Mouse (Mus musculus) gastrocnemius, adult 2 months (tissue): ENCODE data around the gene Tmem102. TPM values are rescaled to one million over a fixed set of nuclear protein-coding genes. Genes with fewer than 3 reads are reported as not detected.

Source experiments
- DNase-seq: peaks from one replicate; pipeline ENCODE4 v3.0.0; 2022
- H3K27ac ChIP-seq: fragments of 200-600 bp; 2 replicates; pipeline ENCODE4 v1.8.1; 2022; ENCODE audit warnings: mild to moderate bottlenecking
- H3K4me3 ChIP-seq: fragments of 200-600 bp; 2 replicates; pipeline ENCODE4 v1.8.1; 2022; ENCODE audit warnings: mild to moderate bottlenecking, moderate library complexity
- CTCF ChIP-seq: fragments of 200-600 bp; IDR thresholded peaks from 2 replicates; pipeline ENCODE4 v1.8.1; 2022; ENCODE audit warnings: antibody characterized with exemption, mild to moderate bottlenecking, moderate library complexity
- intact Hi-C: fragments of 180-260 bp; cut with DNase I; formaldehyde crosslinking; loops from one replicate; pipeline ENCODE4 v1.15.1; 2025
- total RNA-seq, 2 experiments: library from RNA; stranded (reverse); gene quantifications; 2 replicates each; pipeline ENCODE4 v1.2.3; 2021

Gene Tmem102
- total RNA-seq, 2 experiments from 2014 or later = 0.20 to 0.41 TPM

GRCm38 (mm10) chr11:69837604-69837951 is 32.2 kb upstream of the Tmem102 start, which contains the start of gene Nlgn2:
TSS of gene Nlgn2 (minus strand) at chr11:69837784.
- Histone ChIP-seq H3K27ac (peak within 1 kb of the TSS; percentile 98), H3K4me3 (peak within 1 kb of the TSS; percentile 94)
- no peak for DNase-seq
- TF ChIP-seq CTCF = peak; percentile 26
- intact Hi-C loops = loop anchor here (2.0 kb wide), 1 partner anchor 33 kb away; the partner anchor contains the start of gene Tmem102

DNA sequence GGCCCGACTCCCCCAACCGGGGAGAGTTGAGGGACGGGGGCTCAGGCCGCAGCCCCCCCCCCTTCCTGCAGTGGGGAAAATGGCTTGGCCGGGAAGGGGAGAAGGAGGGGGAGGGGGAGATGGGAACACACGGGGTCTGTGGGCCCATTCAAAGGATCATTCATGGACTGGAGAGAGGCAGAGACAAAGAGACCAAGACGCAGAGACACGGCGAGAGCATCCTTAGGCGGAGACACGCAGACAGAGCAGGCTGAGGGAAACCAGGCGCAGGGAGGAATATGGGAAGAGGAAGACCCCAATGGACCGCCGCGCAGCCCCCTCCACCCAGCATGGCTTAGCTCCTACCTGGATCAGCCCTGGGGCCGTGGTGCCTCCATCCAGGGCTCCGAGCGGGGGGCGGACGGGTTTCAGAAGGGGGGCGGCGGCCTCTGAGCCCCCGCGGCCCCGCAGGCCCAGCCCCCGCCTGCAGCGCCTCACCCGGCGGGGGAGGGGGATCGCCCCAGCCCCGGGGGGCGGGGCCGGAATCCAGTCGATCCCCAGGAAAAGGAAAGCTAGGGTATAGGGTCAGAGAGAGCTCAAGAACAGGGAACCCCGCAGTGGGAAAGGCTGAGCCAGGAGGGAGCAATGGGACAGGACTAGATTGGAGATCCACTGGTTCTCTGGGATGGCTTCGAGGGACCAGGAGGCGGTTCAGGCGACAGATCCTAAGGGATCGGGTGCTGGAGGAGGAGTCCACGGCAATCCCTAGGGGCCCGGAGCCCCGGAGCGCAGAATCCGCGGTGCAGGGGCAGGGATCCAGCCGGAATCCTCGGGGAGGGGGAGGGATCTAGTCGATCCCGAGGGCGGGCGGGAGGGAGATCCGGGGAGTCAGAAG is 31.5 kb upstream of the Tmem102 start:
- TF ChIP-seq CTCF = no peak
- intact Hi-C loops = loop anchor here (2.0 kb wide), 1 partner anchor 32 kb away; the partner anchor contains the start of gene Tmem102
- peak; percentile 66 for DNase-seq

GRCm38 (mm10) chr11:69835966-69836335 is 30.5 kb upstream of the Tmem102 start:
- no peak for TF ChIP-seq CTCF
- Histone ChIP-seq H3K27ac (no peak overlapping the region), H3K4me3 (no peak overlapping the region)
- intact Hi-C loops = loop anchor here (2.0 kb wide), 1 partner anchor 31 kb away; the partner anchor contains the start of gene Tmem102
- no peak for DNase-seq

More for the DNA sequence above, 31.5 kb upstream of the Tmem102 start:
- Histone ChIP-seq H3K27ac (peak overlapping the region; percentile 98), H3K4me3 (peak overlapping the region; percentile 94)

DNA sequence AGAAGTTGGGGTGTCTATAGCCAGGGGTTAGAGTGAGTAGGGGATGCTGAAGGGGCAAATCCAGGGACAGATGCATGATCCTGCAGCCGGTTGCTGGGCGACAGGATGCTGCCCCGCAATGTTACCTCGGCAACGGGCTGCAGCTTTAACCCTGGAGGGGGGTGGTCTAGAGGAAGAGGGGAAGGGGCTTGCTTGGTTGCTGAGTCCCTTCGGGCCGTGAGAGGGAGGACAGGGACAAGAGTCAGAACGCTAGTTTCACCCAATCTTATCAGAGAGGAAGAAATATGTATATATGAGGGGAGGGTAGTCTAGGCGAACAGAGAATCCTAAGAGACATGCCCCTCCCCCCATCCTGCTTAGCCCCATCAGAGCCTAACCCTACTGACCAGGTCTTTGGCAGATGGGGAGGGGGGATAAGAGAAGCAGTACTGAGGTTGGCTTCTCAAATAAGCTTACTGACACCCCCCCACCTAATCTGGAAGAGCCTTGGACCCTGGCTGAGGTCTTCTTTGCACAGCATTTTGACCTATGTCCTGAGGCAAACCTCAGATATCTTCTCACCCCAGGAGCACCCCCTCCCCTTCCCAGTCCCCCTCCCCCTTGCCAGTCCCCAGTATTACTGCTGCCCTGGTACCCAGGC is 30.0 kb upstream of the Tmem102 start:
- intact Hi-C loops = no loop called here

GRCm38 (mm10) chr11:69834001-69834549 is 28.7 kb upstream of the Tmem102 start:
- peak overlapping the region; percentile 60 for H3K4me3 ChIP-seq
- H3K27ac ChIP-seq = no peak overlapping the region
- intact Hi-C loops = no loop called here
- no peak for TF ChIP-seq CTCF
- DNase-seq = peak; percentile 49

More for the DNA sequence above, 30.0 kb upstream of the Tmem102 start:
- H3K4me3 ChIP-seq = no peak overlapping the region
- H3K27ac ChIP-seq = no peak overlapping the region
- no peak for TF ChIP-seq CTCF
- no peak for DNase-seq

DNA sequence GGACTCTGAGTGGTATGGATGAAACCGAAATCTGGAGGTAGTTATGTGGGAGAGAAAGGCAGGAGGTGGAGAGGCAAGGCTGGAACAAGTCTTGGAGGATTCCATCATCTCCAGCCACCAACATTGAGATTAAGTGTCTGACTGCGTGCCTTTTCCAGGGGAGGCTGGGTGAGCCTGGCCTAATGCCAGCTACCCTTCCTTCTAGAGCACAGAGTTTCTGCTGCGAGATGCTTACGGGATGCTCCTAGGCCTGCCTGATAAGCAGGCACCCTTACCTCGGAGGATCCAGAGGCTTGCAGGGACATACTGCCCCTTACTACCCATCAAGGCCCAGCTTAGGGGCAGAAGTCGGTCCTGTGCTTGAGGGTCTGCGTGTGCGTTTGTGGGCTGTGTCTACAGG is 28.1 kb upstream of the Tmem102 start:
- peak overlapping the region; percentile 60 for H3K4me3 ChIP-seq
- no peak overlapping the region for H3K27ac ChIP-seq
- no peak for TF ChIP-seq CTCF
- no peak for DNase-seq
- intact Hi-C loops = no loop called here

DNA sequence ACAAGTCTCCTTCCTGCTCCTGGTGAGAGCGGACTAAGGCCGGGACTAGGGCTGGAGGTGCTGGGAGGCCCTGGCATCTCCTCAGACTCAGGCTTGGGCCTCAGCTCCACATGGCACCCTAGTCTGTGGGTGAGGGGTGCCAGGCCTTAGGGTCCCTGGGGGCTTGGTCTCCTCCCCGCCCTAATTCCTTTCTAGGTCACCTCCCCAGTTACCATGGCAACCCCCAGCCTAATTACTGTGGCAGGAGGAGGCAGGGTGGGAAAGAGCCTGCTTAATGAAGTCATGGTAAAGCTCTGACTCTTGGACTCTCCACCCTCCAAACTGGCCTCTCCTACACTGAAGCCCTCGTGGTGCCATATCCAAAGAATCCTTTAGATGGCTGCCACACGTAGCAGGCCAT is 23.4 kb upstream of the Tmem102 start:
- intact Hi-C loops = no loop called here
- no peak overlapping the region for H3K27ac ChIP-seq
- no peak for DNase-seq
- TF ChIP-seq CTCF = no peak
- H3K4me3 ChIP-seq = no peak overlapping the region

DNA sequence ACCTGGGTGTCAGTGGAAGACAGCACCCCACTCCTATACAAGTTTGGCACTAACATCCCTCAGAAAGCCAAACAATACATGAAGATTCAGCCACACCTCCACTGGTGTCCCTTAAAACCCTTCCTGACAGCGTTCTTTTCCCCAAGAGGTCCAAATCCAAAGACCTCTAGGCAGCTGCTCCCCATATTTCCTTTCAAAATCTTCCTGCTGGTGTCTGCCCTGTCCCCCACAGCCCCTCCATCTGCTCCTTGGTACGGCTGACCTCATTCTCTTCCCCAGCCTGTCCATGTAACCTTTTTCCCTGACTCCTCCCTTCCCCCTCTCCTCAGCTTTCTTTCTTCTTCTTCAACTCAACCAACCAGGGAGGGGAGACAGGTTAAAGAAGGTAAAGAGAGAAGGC is 18.0 kb upstream of the Tmem102 start:
- intact Hi-C loops = no loop called here
- DNase-seq = no peak
- no peak for TF ChIP-seq CTCF
- Histone ChIP-seq H3K4me3 (no peak overlapping the region), H3K27ac (no peak overlapping the region)

- DNase-seq = no peak
- no peak for TF ChIP-seq CTCF
- no peak within 1 kb of the TSS for H3K27ac ChIP-seq
- H3K4me3 ChIP-seq = no peak within 1 kb of the TSS
- intact Hi-C loops = no loop called here
Measured at GRCm38 (mm10) chr11:69822080-69822479, 16.7 kb upstream of the Tmem102 start, which contains the start of gene Spem1. TSS of gene Spem1 (minus strand) at chr11:69822180.

GRCm38 (mm10) chr11:69818871-69819270 is 13.4 kb upstream of the Tmem102 start:
- no peak for TF ChIP-seq CTCF

GRCm38 (mm10) chr11:69818365-69818764 is 12.9 kb upstream of the Tmem102 start, which contains the start of gene Spem2:
TSS of gene Spem2 (minus strand) at chr11:69818465.
- Histone ChIP-seq H3K27ac (no peak within 1 kb of the TSS), H3K4me3 (no peak within 1 kb of the TSS)
- no peak for TF ChIP-seq CTCF
- DNase-seq = no peak
- intact Hi-C loops = no loop called here

More at GRCm38 (mm10) chr11:69818871-69819270, 13.4 kb upstream of the Tmem102 start:
- Histone ChIP-seq H3K4me3 (no peak overlapping the region), H3K27ac (no peak overlapping the region)
- DNase-seq = no peak
- intact Hi-C loops = no loop called here

GRCm38 (mm10) chr11:69816520-69816919 is 11.1 kb upstream of the Tmem102 start:
- TF ChIP-seq CTCF = no peak
- intact Hi-C loops = no loop called here
- Histone ChIP-seq H3K27ac (no peak overlapping the region), H3K4me3 (no peak overlapping the region)
- no peak for DNase-seq

DNA sequence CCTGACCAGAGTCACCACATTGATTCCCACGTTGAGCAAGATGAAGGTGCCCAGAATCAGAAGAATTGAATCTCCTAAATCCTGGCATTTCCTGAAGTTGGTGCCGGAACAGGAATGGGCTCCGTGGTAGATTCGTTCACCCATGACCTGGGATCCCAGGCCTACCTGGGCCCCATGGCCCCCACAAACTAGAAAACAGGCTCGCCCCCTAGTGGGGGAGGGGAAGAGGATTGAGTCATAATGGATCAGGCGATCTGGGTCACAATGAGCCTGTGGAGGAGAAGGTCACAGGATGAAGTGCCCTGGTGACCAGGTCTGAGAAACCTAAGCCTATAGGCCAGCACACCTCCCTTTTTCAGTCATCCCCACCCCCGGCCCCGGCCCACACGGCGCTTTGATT is 9.7 kb upstream of the Tmem102 start, which contains the start of gene Gm39566:
Gene Gm39566 (minus strand): TSS at position 144 of the 400 bp plus-strand sequence.
- DNase-seq = no peak
- Histone ChIP-seq H3K4me3 (no peak within 1 kb of the TSS), H3K27ac (no peak within 1 kb of the TSS)
- 0 out of 2 replicates have a peak, but pooled peaks have one; percentile 2 for TF ChIP-seq CTCF
- intact Hi-C loops = no loop called here
